Mouse (Mus musculus) CH12.LX (cell line): Measurements from ENCODE around the gene Macrod2.

ENCODE experiments used
- CTCF ChIP-seq, 2 experiments: IDR thresholded peaks in 1 of 2; conservative IDR thresholded peaks in 1 of 2; 2 replicates each; pipeline ENCODE4 v1.5.1; 2011 to 2012; ENCODE audit warnings: low read depth in 2 of 2, low read length in 2 of 2, improper control_type of control experiment in 1 of 2, inconsistent platforms in 1 of 2, mild to moderate bottlenecking in 1 of 2, moderate library complexity in 1 of 2
- MEF2A ChIP-seq: IDR thresholded peaks from 2 replicates; pipeline ENCODE4 v1.6.1; 2014; ENCODE audit warnings: low read depth, mild to moderate bottlenecking, inconsistent platforms, low read length, improper control_type of control experiment, borderline replicate concordance

GRCm38 (mm10) chr2:141228809-141229208, 833.7 kb downstream of the Macrod2 start:
- TF ChIP-seq MEF2A (no peak), CTCF (conservative IDR thresholded peaks at IDR 0.05 in 1 of 2, IDR thresholded peaks at IDR 0.05 in 1 of 2; ENCODE audit: low read depth in 2 of 2, low read length in 2 of 2) (no peak)
